Mouse (Mus musculus): Measurements from ENCODE around the gene Myo5c.

GRCm38 (mm10) chr9:75264008-75264718 lies 32.3 kb downstream of the Myo5c start:
- TF ChIP-seq CTCF (IDR thresholded peaks at IDR 0.05; ENCODE audit: low read depth, low read length) (no peak), GATA1 (IDR thresholded peaks at IDR 0.05; ENCODE audit: borderline replicate concordance, low read length) (no peak)
